Mouse (Mus musculus) liver, adult 2 months (tissue): ENCODE data around the gene Schip1.

Experiments
- CTCF ChIP-seq: fragments of 200-500 bp; IDR thresholded peaks from 2 replicates; pipeline ENCODE4 v1.5.1; 2011; ENCODE audit warnings: low read depth, low read length, control low read depth
- POLR2A ChIP-seq: fragments of 200-500 bp; IDR thresholded peaks from 2 replicates; pipeline ENCODE4 v1.6.1; 2011; ENCODE audit warnings: low read length, control low read depth; ENCODE audit not compliant: insufficient read depth; ENCODE audit errors: extremely low read depth

DNA sequence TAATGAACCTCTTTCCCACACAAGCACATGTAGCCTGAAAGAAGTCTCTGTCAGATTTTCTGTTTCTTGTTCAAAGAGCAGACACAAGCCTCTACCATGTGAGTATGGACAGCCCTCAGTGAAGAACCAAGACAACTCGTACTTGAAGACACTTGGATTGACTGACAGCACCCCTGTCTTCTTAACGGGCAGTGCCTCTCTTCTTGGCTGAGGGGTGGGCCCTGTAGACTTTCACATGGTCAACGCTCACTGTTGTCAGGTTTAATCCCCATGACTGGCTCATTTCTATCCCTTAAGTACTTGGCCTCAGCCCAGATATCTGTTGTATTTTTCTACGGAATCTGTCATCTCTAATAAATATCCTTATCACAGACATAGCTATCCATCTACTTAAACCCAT, 565.7 kb downstream of the Schip1 start:
- no peak for TF ChIP-seq POLR2A
- no peak for TF ChIP-seq CTCF
